Mouse (Mus musculus) mouse trophoblast stem cell (cell line): ENCODE results near the gene Gm3264.
"Not testable (repeated sequence)": the region's sequence is repeated elsewhere in the genome, so short reads cannot be mapped to it uniquely, and the experiment has no call there.

ENCODE experiments used
- in situ Hi-C, 2 experiments: fragments of 300-500 bp; cut with MseI, MboI; formaldehyde crosslinking; loops; 2 replicates in 1 of 2; 3 replicates in 1 of 2; pipeline ENCODE4 v1.15.1; 2025

Gm3264 gene

GRCm38 (mm10) chr14:4855299-4855980 lies at the start of gene Gm3264:
TSS of gene Gm3264 (plus strand) at chr14:4855576.
- in situ Hi-C loops, result not testable (repeated sequence)

GRCm38 (mm10) chr14:4806421-4806820 lies 49.0 kb upstream of the Gm3264 start:
- in situ Hi-C loops, result not testable (repeated sequence)

- in situ Hi-C loops, result not testable (repeated sequence)
Measured at GRCm38 (mm10) chr14:4821950-4822349, 33.4 kb upstream of the Gm3264 start.

- in situ Hi-C loops, result not testable (repeated sequence)
Measured at GRCm38 (mm10) chr14:4837806-4838205, 17.6 kb upstream of the Gm3264 start, which contains the start of gene Gm3269. TSS of gene Gm3269 (plus strand) at chr14:4838106.

- in situ Hi-C loops, result not testable (repeated sequence)
Measured at GRCm38 (mm10) chr14:4892116-4892515, 36.7 kb downstream of the Gm3264 start, which contains the start of gene Gm3278. TSS of gene Gm3278 (plus strand) at chr14:4892416.
